Mouse (Mus musculus) limb, embryonic 15.5 days (tissue): ENCODE data around the gene Nxpe3. TPM values are rescaled to one million over a fixed set of nuclear protein-coding genes. Genes with fewer than 3 reads are reported as not detected.
"Not testable (repeated sequence)": the region's sequence is repeated elsewhere in the genome, so short reads cannot be mapped to it uniquely, and the experiment has no call there.

Experiments
- ATAC-seq: fragments of 200-750 bp; cut with Nextera tagmentation; 2 replicates; pipeline ENCODE4 v1.8.0; 2017; ENCODE audit warnings: low read depth, moderate TSS enrichment; ENCODE audit not compliant: insufficient number of reproducible peaks, low FRiP score, low TSS enrichment
- H3K27ac ChIP-seq: fragments of 300-500 bp; sonication (generic); 2 replicates; pipeline ENCODE4 v1.5.1; 2015; ENCODE audit warnings: moderate library complexity, mild to moderate bottlenecking, inconsistent platforms
- H3K27me3 ChIP-seq: fragments of 300-500 bp; sonication (generic); 2 replicates; pipeline ENCODE4 v1.6.1; 2015; ENCODE audit warnings: inconsistent platforms
- H3K36me3 ChIP-seq: fragments of 300-500 bp; sonication (generic); 2 replicates; pipeline ENCODE4 v1.6.1; 2015; ENCODE audit warnings: inconsistent platforms
- H3K4me1 ChIP-seq: fragments of 300-500 bp; sonication (generic); 2 replicates; pipeline ENCODE4 v1.6.1; 2015; ENCODE audit warnings: inconsistent platforms
- H3K4me2 ChIP-seq: fragments of 300-500 bp; sonication (generic); 2 replicates; pipeline ENCODE4 v1.6.1; 2015; ENCODE audit warnings: mild to moderate bottlenecking, inconsistent platforms
- H3K4me3 ChIP-seq: fragments of 300-500 bp; sonication (generic); 2 replicates; pipeline ENCODE4 v1.5.1; 2015; ENCODE audit warnings: mild to moderate bottlenecking, inconsistent platforms
- H3K9ac ChIP-seq: fragments of 300-500 bp; sonication (generic); 2 replicates; pipeline ENCODE4 v1.6.1; 2015; ENCODE audit warnings: inconsistent platforms
- H3K9me3 ChIP-seq: fragments of 300-500 bp; sonication (generic); 2 replicates; pipeline ENCODE4 v1.6.1; 2016; ENCODE audit warnings: inconsistent platforms
- WGBS: fragments of 180-500 bp; shearing (Covaris S2); methylation state at CpG from one replicate; pipeline ENCODE4 v1.1.7; 2015; 5-methylcytosine and 5-hydroxymethylcytosine counted together
- polyA plus RNA-seq: library from polyadenylated mRNA; unstranded; fragments of >200 nt; fragmentation: Nextera tagmentation; extraction: Ambion mirVana; gene quantifications from 2 replicates; pipeline ENCODE4 v1.2.1, GENCODE M21; 2015

The Nxpe3 gene
- polyA plus RNA-seq, 1 experiment from 2014 or later = 0.59 TPM

GRCm38 (mm10) chr16:55847679-55848078, 47.4 kb downstream of the Nxpe3 start:
- H3K9me3 ChIP-seq = no peaks in the 10 kb centered on the region
- H3K27ac ChIP-seq = no peak overlapping the region
- H3K4me2 ChIP-seq = no peak overlapping the region
- peaks cover 9% of the 10 kb centered on the region; the same call in 1 of the 2 replicates for H3K36me3 ChIP-seq
- ATAC-seq = no peak
- no peak overlapping the region for H3K4me3 ChIP-seq
- no peak overlapping the region for H3K9ac ChIP-seq
- WGBS = 85% methylated on average over 8 of the region's 8 CpGs
- no peaks in the 10 kb centered on the region for H3K27me3 ChIP-seq
- no peaks in the 10 kb centered on the region for H3K4me1 ChIP-seq

GRCm38 (mm10) chr16:55844847-55845246, 50.2 kb downstream of the Nxpe3 start:
- peaks cover 9% of the 10 kb centered on the region; the same call in 1 of the 2 replicates for H3K36me3 ChIP-seq
- WGBS = 94% methylated on average over 3 of the region's 3 CpGs
- no peaks in the 10 kb centered on the region for H3K9me3 ChIP-seq
- ATAC-seq = no peak
- no peak overlapping the region for H3K4me3 ChIP-seq
- H3K27ac ChIP-seq = no peak overlapping the region
- no peaks in the 10 kb centered on the region for H3K27me3 ChIP-seq
- no peaks in the 10 kb centered on the region for H3K4me1 ChIP-seq
- no peak overlapping the region for H3K4me2 ChIP-seq
- H3K9ac ChIP-seq = no peak overlapping the region

- H3K27me3 ChIP-seq = no peaks in the 10 kb centered on the region
- H3K27ac ChIP-seq = no peak overlapping the region
- H3K9me3 ChIP-seq = no peaks in the 10 kb centered on the region
- no peak for ATAC-seq
- no peak overlapping the region for H3K9ac ChIP-seq
- 94% methylated on average over 12 of the region's 12 CpGs for WGBS
- no peak overlapping the region for H3K4me2 ChIP-seq
- H3K36me3 ChIP-seq = peaks cover 9% of the 10 kb centered on the region; the same call in 1 of the 2 replicates
- H3K4me3 ChIP-seq = no peak overlapping the region
- no peaks in the 10 kb centered on the region for H3K4me1 ChIP-seq
These were observed 51.2 kb downstream of the Nxpe3 start for GRCm38 (mm10) chr16:55843919-55844318.

GRCm38 (mm10) chr16:55843134-55843533, 52.0 kb downstream of the Nxpe3 start:
- H3K9ac ChIP-seq = no peak overlapping the region
- H3K27me3 ChIP-seq = no peaks in the 10 kb centered on the region
- H3K27ac ChIP-seq = no peak overlapping the region
- H3K36me3 ChIP-seq = peaks cover 9% of the 10 kb centered on the region; the same call in 1 of the 2 replicates
- H3K4me3 ChIP-seq = no peak overlapping the region
- ATAC-seq = no peak
- 74% methylated on average over 5 of the region's 5 CpGs for WGBS
- no peaks in the 10 kb centered on the region for H3K9me3 ChIP-seq
- 0 out of 2 replicates have a peak, but pooled peaks cover 2% of the 10 kb centered on the region for H3K4me1 ChIP-seq
- no peak overlapping the region for H3K4me2 ChIP-seq

GRCm38 (mm10) chr16:55841506-55841905, 53.6 kb downstream of the Nxpe3 start:
- H3K4me2 ChIP-seq = no peak overlapping the region
- ATAC-seq = no peak
- no peak overlapping the region for H3K4me3 ChIP-seq
- H3K9me3 ChIP-seq = no peaks in the 10 kb centered on the region
- H3K27me3 ChIP-seq = no peaks in the 10 kb centered on the region
- no peak overlapping the region for H3K9ac ChIP-seq
- 0 out of 2 replicates have a peak, but pooled peaks cover 4% of the 10 kb centered on the region for H3K4me1 ChIP-seq
- H3K36me3 ChIP-seq = 0 out of 2 replicates have a peak, but pooled peaks cover 9% of the 10 kb centered on the region
- no peak overlapping the region for H3K27ac ChIP-seq
- WGBS = 92% methylated on average over 6 of the region's 6 CpGs

- Histone ChIP-seq H3K4me1 (0 out of 2 replicates have a peak, but pooled peaks cover 4% of the 10 kb centered on the region), H3K36me3 (no peaks in the 10 kb centered on the region), H3K4me3 (peak within 1 kb of the TSS; percentile 60), H3K9me3 (no peaks in the 10 kb centered on the region), H3K4me2 (peak within 1 kb of the TSS; percentile 66), H3K27me3 (no peaks in the 10 kb centered on the region), H3K27ac (peak within 1 kb of the TSS; percentile 81), H3K9ac (peak within 1 kb of the TSS; percentile 54)
- peak; percentile 82; the same call in 1 of the 2 replicates for ATAC-seq
- under 1% methylated on average over 40 of the region's 40 CpGs for WGBS
These were observed 56.3 kb downstream of the Nxpe3 start, which contains the start of gene Nfkbiz for GRCm38 (mm10) chr16:55838510-55839474. Gene Nfkbiz (minus strand): TSS chr16:55838899.

GRCm38 (mm10) chr16:55838129-55838509, 57.0 kb downstream of the Nxpe3 start:
- H3K4me3 ChIP-seq = peak overlapping the region; percentile 60
- H3K4me2 ChIP-seq = peak overlapping the region; percentile 66
- peak overlapping the region; percentile 54; the same call in 1 of the 2 replicates for H3K9ac ChIP-seq
- no peak for ATAC-seq
- no peaks in the 10 kb centered on the region for H3K27me3 ChIP-seq
- H3K27ac ChIP-seq = no peak overlapping the region
- 0 out of 2 replicates have a peak, but pooled peaks cover 4% of the 10 kb centered on the region for H3K4me1 ChIP-seq
- WGBS = 6% methylated on average over 3 of the region's 3 CpGs
- no peaks in the 10 kb centered on the region for H3K36me3 ChIP-seq
- H3K9me3 ChIP-seq = no peaks in the 10 kb centered on the region

GRCm38 (mm10) chr16:55837653-55838052, 57.4 kb downstream of the Nxpe3 start:
- not testable (repeated sequence) for H3K9ac ChIP-seq, H3K36me3 ChIP-seq, H3K27me3 ChIP-seq, H3K9me3 ChIP-seq, ATAC-seq, H3K27ac ChIP-seq, H3K4me1 ChIP-seq
- peak overlapping the region; percentile 60 for H3K4me3 ChIP-seq
- H3K4me2 ChIP-seq = peak overlapping the region; percentile 66; the same call in 1 of the 2 replicates
- 88% methylated on average over 8 of the region's 8 CpGs for WGBS

GRCm38 (mm10) chr16:55837168-55837567, 57.9 kb downstream of the Nxpe3 start:
- Histone ChIP-seq H3K27me3 (no peaks in the 10 kb centered on the region), H3K4me3 (no peak overlapping the region), H3K4me2 (no peak overlapping the region), H3K36me3 (no peaks in the 10 kb centered on the region), H3K27ac (no peak overlapping the region), H3K9ac (no peak overlapping the region), H3K4me1 (0 out of 2 replicates have a peak, but pooled peaks cover 4% of the 10 kb centered on the region), H3K9me3 (no peaks in the 10 kb centered on the region)
- ATAC-seq = no peak
- WGBS = 62% methylated on average over 2 of the region's 2 CpGs

- H3K27ac ChIP-seq = no peak overlapping the region
- no peaks in the 10 kb centered on the region for H3K9me3 ChIP-seq
- H3K27me3 ChIP-seq = no peaks in the 10 kb centered on the region
- H3K9ac ChIP-seq = no peak overlapping the region
- ATAC-seq = no peak
- no peaks in the 10 kb centered on the region for H3K36me3 ChIP-seq
- no peak overlapping the region for H3K4me3 ChIP-seq
- 0 out of 2 replicates have a peak, but pooled peaks cover 4% of the 10 kb centered on the region for H3K4me1 ChIP-seq
- H3K4me2 ChIP-seq = no peak overlapping the region
These were observed 59.3 kb downstream of the Nxpe3 start for GRCm38 (mm10) chr16:55835798-55836197.

- H3K27me3 ChIP-seq = no peaks in the 10 kb centered on the region
- WGBS = 91% methylated on average over 8 of the region's 8 CpGs
- H3K9me3 ChIP-seq = no peaks in the 10 kb centered on the region
- no peak overlapping the region for H3K4me3 ChIP-seq
- no peak for ATAC-seq
- H3K9ac ChIP-seq = no peak overlapping the region
- no peaks in the 10 kb centered on the region for H3K36me3 ChIP-seq
- H3K27ac ChIP-seq = no peak overlapping the region
- no peak overlapping the region for H3K4me2 ChIP-seq
- no peaks in the 10 kb centered on the region for H3K4me1 ChIP-seq
These were observed 62.5 kb downstream of the Nxpe3 start for GRCm38 (mm10) chr16:55832617-55833016.

- H3K9ac ChIP-seq = no peak overlapping the region
- H3K27me3 ChIP-seq = no peaks in the 10 kb centered on the region
- H3K9me3 ChIP-seq = no peaks in the 10 kb centered on the region
- 88% methylated on average over 6 of the region's 6 CpGs for WGBS
- no peak overlapping the region for H3K4me2 ChIP-seq
- no peaks in the 10 kb centered on the region for H3K4me1 ChIP-seq
- no peak overlapping the region for H3K4me3 ChIP-seq
- no peak overlapping the region for H3K27ac ChIP-seq
- no peak for ATAC-seq
- no peaks in the 10 kb centered on the region for H3K36me3 ChIP-seq
These were observed 63.0 kb downstream of the Nxpe3 start for GRCm38 (mm10) chr16:55832040-55832439.
